Mouse (Mus musculus) heart, adult 2 months (tissue): Measurements from ENCODE around the gene Kifc3. TPM values are rescaled to one million over a fixed set of nuclear protein-coding genes. Genes with fewer than 3 reads are reported as not detected.

Experiments used
- DNase-seq, 2 experiments: peaks; one replicate each; pipeline ENCODE4 v3.0.0; 2021
- H3K27ac ChIP-seq: fragments of 200-600 bp; 2 replicates; pipeline ENCODE4 v1.8.1; 2022
- H3K27me3 ChIP-seq: fragments of 200-500 bp; 2 replicates; pipeline ENCODE4 v1.6.1; 2012; ENCODE audit warnings: mild to moderate bottlenecking, low read length, inconsistent platforms, mixed read lengths; ENCODE audit not compliant: control insufficient read depth, insufficient read depth
- H3K36me3 ChIP-seq: fragments of 200-500 bp; 2 replicates; pipeline ENCODE4 v1.6.1; 2012; ENCODE audit warnings: low read length, inconsistent platforms; ENCODE audit not compliant: control insufficient read depth, insufficient read depth
- H3K4me1 ChIP-seq: fragments of 200-500 bp; 2 replicates; pipeline ENCODE4 v1.6.1; 2011; ENCODE audit warnings: low read length; ENCODE audit not compliant: control insufficient read depth, insufficient read depth
- H3K4me3 ChIP-seq: fragments of 200-600 bp; 2 replicates; pipeline ENCODE4 v1.8.1; 2022
- H3K79me2 ChIP-seq: fragments of 200-500 bp; replicated peaks from 2 replicates; pipeline ENCODE4 v1.6.1; 2012; ENCODE audit warnings: mild to moderate bottlenecking, inconsistent platforms, low read length, moderate library complexity, mixed read lengths; ENCODE audit not compliant: control insufficient read depth, insufficient read depth
- H3K9ac ChIP-seq: fragments of 200-500 bp; 2 replicates; pipeline ENCODE4 v1.6.1; 2012; ENCODE audit warnings: low read depth, mild to moderate bottlenecking, control low read depth, inconsistent platforms, low read length, mixed read lengths
- CTCF ChIP-seq: fragments of 200-600 bp; IDR thresholded peaks from 2 replicates; pipeline ENCODE4 v1.8.1; 2022; ENCODE audit warnings: antibody characterized with exemption, mild to moderate bottlenecking, moderate library complexity
- EP300 ChIP-seq: fragments of 200-500 bp; IDR thresholded peaks from 2 replicates; pipeline ENCODE4 v1.6.1; 2011; ENCODE audit warnings: low read depth, low read length, control low read depth; ENCODE audit not compliant: insufficient read depth
- POLR2A ChIP-seq: fragments of 200-500 bp; IDR thresholded peaks from 2 replicates; pipeline ENCODE4 v1.6.1; 2011; ENCODE audit warnings: mild to moderate bottlenecking, low read depth, low read length, control low read depth; ENCODE audit not compliant: insufficient read depth
- whole genome bisulfite sequencing: fragments of 180-500 bp; shearing (Covaris S2); methylation state at CpG from one replicate; pipeline ENCODE4 v1.1.7; 2018; 5-methylcytosine and 5-hydroxymethylcytosine counted together
- intact Hi-C: fragments of 180-260 bp; cut with DNase I; formaldehyde crosslinking; loops from one replicate; pipeline ENCODE4 v1.15.1; 2025
- polyA plus RNA-seq: library from polyadenylated mRNA; depleted of rRNA; stranded (reverse); fragments of >200 nt; gene quantifications from 2 replicates; pipeline ENCODE4 v1.2.3, GENCODE M21; 2012
- total RNA-seq, 2 experiments: library from RNA; stranded (reverse); gene quantifications; 2 replicates each; pipeline ENCODE4 v1.2.3; 2021

Kifc3 gene
- total and polyA plus RNA-seq, 3 experiments = 58.7 to 93.4 (median 76.2) TPM

DNA sequence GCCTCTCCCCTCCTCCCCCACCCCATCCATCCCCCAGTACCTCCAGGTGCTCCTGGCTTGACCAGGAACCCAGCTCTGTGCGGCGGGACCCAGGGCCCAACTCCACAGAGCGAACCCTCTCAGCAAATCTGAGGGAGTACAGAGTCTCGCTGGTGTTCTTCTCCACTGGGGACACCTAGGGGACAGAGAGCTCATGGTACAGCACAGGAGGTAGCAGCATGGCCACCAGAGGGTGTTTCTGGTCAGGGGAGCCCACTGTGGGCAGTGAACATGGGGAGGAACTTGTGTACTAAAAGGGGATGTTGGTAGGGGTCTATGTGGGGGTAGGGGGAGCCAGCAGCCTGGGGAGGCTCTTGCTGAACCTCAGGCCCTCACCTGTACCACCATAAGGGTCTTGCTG is 100.6 kb downstream of the Kifc3 start:
- no peaks in the 10 kb centered on the region for H3K79me2 ChIP-seq
- no peaks in the 10 kb centered on the region for H3K36me3 ChIP-seq
- H3K27me3 ChIP-seq = no peaks in the 10 kb centered on the region
- H3K9ac ChIP-seq = no peak overlapping the region
- no peak for DNase-seq
- 0 out of 2 replicates have a peak, but pooled peaks have one; percentile 11 for TF ChIP-seq CTCF
- TF ChIP-seq POLR2A = no peak
- TF ChIP-seq EP300 = no peak
- intact Hi-C loops = no loop called here
- H3K27ac ChIP-seq = no peak overlapping the region
- WGBS = 77% methylated on average over 4 of the region's 4 CpGs
- no peak overlapping the region for H3K4me3 ChIP-seq
- H3K4me1 ChIP-seq = no peaks in the 10 kb centered on the region

DNA sequence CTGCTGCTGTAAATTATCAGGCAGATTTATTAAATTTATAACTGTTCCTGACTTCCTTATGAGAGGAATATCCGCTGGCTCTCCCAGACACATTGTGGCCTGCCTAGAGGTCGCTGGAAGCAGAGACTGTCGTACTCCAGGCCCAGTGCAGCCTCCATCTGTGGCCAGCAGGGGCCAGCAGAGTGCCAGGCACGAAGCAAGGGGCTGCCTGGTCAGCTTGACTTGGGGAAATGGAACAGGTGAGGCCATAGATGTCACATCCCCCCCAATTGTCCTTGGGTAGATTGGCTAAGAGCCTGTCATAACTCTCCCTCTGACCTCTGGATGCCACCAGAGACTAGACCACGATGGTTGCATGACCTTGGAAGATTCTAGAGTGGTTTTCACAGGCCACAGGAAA is 103.6 kb downstream of the Kifc3 start:
- 14% methylated on average over 5 of the region's 5 CpGs for WGBS
- no peaks in the 10 kb centered on the region for H3K79me2 ChIP-seq
- H3K4me1 ChIP-seq = no peaks in the 10 kb centered on the region
- H3K4me3 ChIP-seq = no peak overlapping the region
- no peaks in the 10 kb centered on the region for H3K36me3 ChIP-seq
- no peak for TF ChIP-seq CTCF
- peak; percentile 87 for TF ChIP-seq EP300
- no peak for TF ChIP-seq POLR2A
- H3K27ac ChIP-seq = no peak overlapping the region
- H3K27me3 ChIP-seq = no peaks in the 10 kb centered on the region
- H3K9ac ChIP-seq = no peak overlapping the region
- DNase-seq = peak; percentile 71 to 84
- intact Hi-C loops = loop anchor here (1.0 kb wide), 1 partner anchor 105 kb away; no protein-coding TSS in a partner anchor

DNA sequence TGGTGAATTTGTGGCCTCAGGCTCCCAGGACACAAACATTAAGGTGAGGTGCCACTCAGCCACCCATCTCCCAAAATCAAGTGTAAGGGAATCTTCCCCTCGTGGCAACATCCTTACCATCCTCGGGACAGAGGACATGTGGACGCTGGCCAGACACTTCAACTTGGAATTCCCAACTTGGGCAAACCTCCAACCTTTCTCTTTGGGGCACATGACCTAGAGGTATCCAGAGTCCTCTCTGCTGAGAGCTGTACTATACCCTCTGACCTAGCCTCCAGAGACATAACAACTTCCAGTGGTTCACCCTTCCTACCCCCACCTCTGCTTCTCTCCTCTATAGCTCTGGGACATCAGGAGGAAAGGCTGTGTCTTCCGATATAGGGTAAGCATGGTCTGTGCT is 109.0 kb downstream of the Kifc3 start:
- DNase-seq = no peak
- Histone ChIP-seq H3K4me3 (no peak overlapping the region), H3K27ac (no peak overlapping the region), H3K4me1 (no peaks in the 10 kb centered on the region), H3K9ac (no peak overlapping the region), H3K36me3 (no peaks in the 10 kb centered on the region), H3K27me3 (no peaks in the 10 kb centered on the region), H3K79me2 (no peaks in the 10 kb centered on the region)
- TF ChIP-seq POLR2A (no peak), CTCF (no peak), EP300 (no peak)
- 40% methylated on average over 4 of the region's 4 CpGs for WGBS
- intact Hi-C loops = no loop called here

DNA sequence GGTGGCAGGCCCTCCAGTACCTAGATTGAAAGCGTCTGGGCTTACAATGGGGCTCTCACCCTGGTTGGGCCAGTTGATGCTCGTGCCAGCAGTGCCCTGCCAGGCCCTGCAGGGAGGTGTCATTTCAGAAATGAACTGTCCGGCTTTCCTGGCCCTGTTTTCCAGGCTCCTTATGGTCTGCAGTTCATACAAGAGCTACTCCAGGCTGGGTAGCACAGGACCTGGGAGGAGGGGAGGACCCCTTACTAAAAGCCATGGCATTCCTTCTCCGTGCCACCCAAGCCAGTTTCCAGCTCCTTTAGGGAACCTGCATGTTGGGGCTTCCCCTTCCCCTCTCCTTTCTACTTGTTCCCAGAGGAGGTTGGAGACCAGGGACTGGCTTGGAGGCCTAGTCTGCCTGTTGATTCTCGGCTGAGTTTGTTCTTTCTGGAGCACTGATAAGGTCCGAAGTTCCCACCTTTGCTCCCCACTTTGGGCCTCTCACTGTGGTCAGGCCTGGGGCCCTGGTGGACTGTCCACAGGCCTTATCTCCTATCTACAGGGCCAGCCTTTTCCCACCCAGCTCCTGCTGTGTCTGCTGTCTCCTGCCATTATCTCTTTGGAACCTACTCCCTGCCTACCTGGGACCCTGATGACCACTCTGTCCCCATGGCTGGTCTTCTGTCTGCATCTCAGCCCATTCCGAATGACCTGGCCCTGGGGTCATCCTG is 117.0 kb downstream of the Kifc3 start:
- Histone ChIP-seq H3K36me3 (no peaks in the 10 kb centered on the region), H3K27ac (no peak overlapping the region), H3K4me3 (no peak overlapping the region), H3K79me2 (no peaks in the 10 kb centered on the region), H3K4me1 (peaks cover 1% of the 10 kb centered on the region; the same call in 1 of the 2 replicates), H3K9ac (no peak overlapping the region), H3K27me3 (no peaks in the 10 kb centered on the region)
- WGBS = 76% methylated on average over 7 of the region's 7 CpGs
- no peak for TF ChIP-seq CTCF
- TF ChIP-seq EP300 = no peak
- no peak for TF ChIP-seq POLR2A
- intact Hi-C loops = no loop called here
- DNase-seq = no peak

GRCm38 (mm10) chr8:95084744-95085431 is 117.7 kb downstream of the Kifc3 start:
- H3K79me2 ChIP-seq = no peaks in the 10 kb centered on the region
- no peak overlapping the region for H3K4me3 ChIP-seq
- WGBS = 84% methylated on average over 10 of the region's 10 CpGs
- no peak overlapping the region for H3K9ac ChIP-seq
- intact Hi-C loops = no loop called here
- H3K36me3 ChIP-seq = no peaks in the 10 kb centered on the region
- no peaks in the 10 kb centered on the region for H3K27me3 ChIP-seq
- H3K4me1 ChIP-seq = peaks cover 1% of the 10 kb centered on the region; the same call in 1 of the 2 replicates
- H3K27ac ChIP-seq = no peak overlapping the region
- DNase-seq = no peak
- TF ChIP-seq POLR2A = no peak
- TF ChIP-seq CTCF = no peak
- no peak for TF ChIP-seq EP300

GRCm38 (mm10) chr8:95084261-95084660 is 118.4 kb downstream of the Kifc3 start:
- Histone ChIP-seq H3K9ac (no peak overlapping the region), H3K36me3 (no peaks in the 10 kb centered on the region), H3K27ac (no peak overlapping the region), H3K79me2 (no peaks in the 10 kb centered on the region), H3K4me1 (peaks cover 1% of the 10 kb centered on the region; the same call in 1 of the 2 replicates), H3K27me3 (no peaks in the 10 kb centered on the region), H3K4me3 (no peak overlapping the region)
- no peak for TF ChIP-seq EP300
- TF ChIP-seq CTCF = no peak
- TF ChIP-seq POLR2A = no peak
- WGBS = 83% methylated on average over 4 of the region's 4 CpGs
- DNase-seq = no peak
- intact Hi-C loops = no loop called here
